Mouse (Mus musculus) spleen, embryonic (tissue): ENCODE data around the gene Plxnd1.

ENCODE experiments used
- CTCF ChIA-PET: fragments of 350-600 bp; sonication (Branson Sonifier 250); formaldehyde crosslinking; loops from one replicate; lab custom pipeline; 2022; lab: Charles Lee

Gene Plxnd1

GRCm38 (mm10) chr6:115994877-115995520, at the start of gene Plxnd1:
TSS of gene Plxnd1 (minus strand) at chr6:115995005.
- CTCF ChIA-PET, result interaction anchor here (0.5 to 0.6 kb wide), 2 partner anchors 33 to 186 kb away, joined by 4 to 6 read pairs; no protein-coding TSS in a partner anchor

GRCm38 (mm10) chr6:116044039-116044438, 49.2 kb upstream of the Plxnd1 start:
- CTCF ChIA-PET, result no interaction called here

GRCm38 (mm10) chr6:116038222-116038621, 43.4 kb upstream of the Plxnd1 start:
- CTCF ChIA-PET, result no interaction called here

GRCm38 (mm10) chr6:116037281-116037831, 42.6 kb upstream of the Plxnd1 start:
- CTCF ChIA-PET, result no interaction called here

GRCm38 (mm10) chr6:116036555-116036954, 41.8 kb upstream of the Plxnd1 start:
- CTCF ChIA-PET, result interaction anchor here (0.6 kb wide), 1 partner anchor 13 kb away, joined by 10 read pairs; no protein-coding TSS in a partner anchor

GRCm38 (mm10) chr6:116031052-116031451, 36.2 kb upstream of the Plxnd1 start:
- CTCF ChIA-PET, result interaction anchor here (0.6 kb wide), 1 partner anchor 46 kb away, joined by 3 read pairs; no protein-coding TSS in a partner anchor

- CTCF ChIA-PET, result no interaction called here
Observed at GRCm38 (mm10) chr6:116024666-116025065, 29.9 kb upstream of the Plxnd1 start.

- CTCF ChIA-PET, result no interaction called here
Observed at GRCm38 (mm10) chr6:116021961-116022485, 27.2 kb upstream of the Plxnd1 start.

- CTCF ChIA-PET, result no interaction called here
Observed at GRCm38 (mm10) chr6:116015902-116016301, 21.1 kb upstream of the Plxnd1 start.

- CTCF ChIA-PET, result no interaction called here
Observed at GRCm38 (mm10) chr6:116014111-116014510, 19.3 kb upstream of the Plxnd1 start.

- CTCF ChIA-PET, result interaction anchor here (0.8 kb wide), 1 partner anchor 1085 kb away, joined by 3 read pairs; no protein-coding TSS in a partner anchor
Observed at GRCm38 (mm10) chr6:116013687-116014086, 18.9 kb upstream of the Plxnd1 start.

GRCm38 (mm10) chr6:116010541-116010940, 15.7 kb upstream of the Plxnd1 start:
- CTCF ChIA-PET, result no interaction called here

GRCm38 (mm10) chr6:116009426-116009825, 14.6 kb upstream of the Plxnd1 start:
- CTCF ChIA-PET, result no interaction called here

GRCm38 (mm10) chr6:116007561-116008173, 12.9 kb upstream of the Plxnd1 start:
- CTCF ChIA-PET, result interaction anchor here (0.8 kb wide), 1 partner anchor 9 kb away, joined by 3 read pairs; no protein-coding TSS in a partner anchor

- CTCF ChIA-PET, result interaction anchor here (0.6 kb wide), 1 partner anchor 121 kb away, joined by 3 read pairs; no protein-coding TSS in a partner anchor
Observed at GRCm38 (mm10) chr6:116006731-116007130, 11.9 kb upstream of the Plxnd1 start.

- CTCF ChIA-PET, result no interaction called here
Observed at GRCm38 (mm10) chr6:116005959-116006288, 11.1 kb upstream of the Plxnd1 start.

GRCm38 (mm10) chr6:116005275-116005958, 10.6 kb upstream of the Plxnd1 start:
- CTCF ChIA-PET, result no interaction called here

GRCm38 (mm10) chr6:116004716-116005115, 9.9 kb upstream of the Plxnd1 start:
- CTCF ChIA-PET, result no interaction called here

GRCm38 (mm10) chr6:116004069-116004468, 9.3 kb upstream of the Plxnd1 start:
- CTCF ChIA-PET, result no interaction called here

GRCm38 (mm10) chr6:116003516-116003915, 8.7 kb upstream of the Plxnd1 start:
- CTCF ChIA-PET, result interaction anchor here (0.9 kb wide), 1 partner anchor 1331 kb away, joined by 15 read pairs; no protein-coding TSS in a partner anchor

GRCm38 (mm10) chr6:116002311-116003104, 7.7 kb upstream of the Plxnd1 start:
- CTCF ChIA-PET, result no interaction called here
